Mouse (Mus musculus) CD4-positive, CD25-positive, alpha-beta regulatory T cell (primary cell): ENCODE measurements around the gene Vpreb3. TPM values are rescaled to one million over a fixed set of nuclear protein-coding genes. Genes with fewer than 3 reads are reported as not detected.

ENCODE experiments used
- polyA plus RNA-seq: library from polyadenylated mRNA; unstranded; fragments of 100-300 nt; shearing (Covaris generic); gene quantifications from one replicate; pipeline ENCODE4 v1.2.1, GENCODE M21; 2017

Vpreb3 gene
- polyA plus RNA-seq = 1.1 TPM

DNA sequence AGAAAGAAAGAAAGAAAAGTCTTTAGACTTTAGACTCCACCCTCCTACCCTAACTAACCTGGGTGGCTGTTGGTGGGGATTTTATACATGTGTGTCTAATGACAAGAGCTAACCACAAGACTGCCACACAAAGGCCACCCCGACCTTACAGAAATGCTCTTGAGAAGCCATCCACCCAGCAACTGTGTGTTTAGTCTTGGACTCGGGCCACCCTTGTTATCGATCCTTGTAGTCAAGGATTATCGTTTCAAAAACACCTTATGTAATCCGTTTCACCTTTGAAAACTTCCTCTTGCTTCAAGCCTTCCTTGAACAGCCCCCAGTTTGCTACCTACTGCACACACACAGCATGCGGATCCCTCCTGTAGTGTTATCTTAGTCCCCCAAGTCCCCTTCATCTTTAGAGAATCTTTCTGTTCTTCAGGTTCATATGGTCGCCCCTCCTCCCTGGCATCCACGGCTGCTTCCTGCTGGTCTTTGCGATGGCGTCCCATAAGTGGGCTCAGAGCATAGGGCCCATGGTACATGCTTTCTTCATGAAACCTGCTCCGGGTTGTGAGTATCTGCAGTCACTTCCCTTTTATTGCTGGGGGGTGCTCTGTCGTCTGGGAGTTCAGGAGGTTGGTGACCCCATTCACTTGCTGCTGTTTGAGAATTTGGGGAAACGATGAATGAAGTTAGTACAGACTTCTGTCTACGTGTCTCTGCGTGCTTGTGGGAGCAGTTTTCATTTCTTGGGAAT is at the start of gene Vpreb3:
Gene Vpreb3 (plus strand): TSS at position 322 of the 742 bp plus-strand sequence.

DNA sequence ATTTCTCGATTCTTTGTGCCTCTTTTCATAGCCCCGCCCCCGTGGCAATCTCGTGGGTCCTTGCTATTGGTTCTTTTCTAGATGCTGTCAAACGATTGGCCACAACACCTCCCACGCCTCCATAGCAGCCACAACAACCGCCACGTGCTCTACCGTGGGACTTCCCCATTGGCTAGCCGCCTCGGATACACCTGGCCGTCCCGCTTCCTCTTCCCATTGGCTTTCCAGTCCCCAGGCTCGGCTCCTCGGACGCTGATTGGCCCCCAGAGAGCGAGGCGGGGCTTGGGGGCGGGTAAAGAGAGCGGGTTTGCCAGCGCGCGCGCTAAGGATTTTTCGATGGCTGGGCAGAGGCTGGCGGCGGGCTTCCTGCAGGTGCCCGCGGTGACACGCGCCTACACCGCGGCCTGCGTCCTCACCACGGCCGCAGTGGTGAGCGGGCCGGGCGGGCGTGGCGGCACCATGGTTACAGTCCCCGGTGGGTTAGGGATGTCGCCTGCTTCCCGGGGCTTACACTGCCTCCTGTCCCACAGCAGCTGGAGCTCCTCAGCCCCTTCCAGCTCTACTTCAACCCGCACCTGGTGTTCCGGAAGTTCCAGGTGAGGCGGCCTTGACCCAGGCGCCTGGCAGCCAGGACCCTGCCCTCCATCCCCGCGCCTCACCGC is 49.6 kb upstream of the Vpreb3 start, which contains the start of gene Derl3:
Gene Derl3 (plus strand): TSS at position 325 of the 662 bp plus-strand sequence.

DNA sequence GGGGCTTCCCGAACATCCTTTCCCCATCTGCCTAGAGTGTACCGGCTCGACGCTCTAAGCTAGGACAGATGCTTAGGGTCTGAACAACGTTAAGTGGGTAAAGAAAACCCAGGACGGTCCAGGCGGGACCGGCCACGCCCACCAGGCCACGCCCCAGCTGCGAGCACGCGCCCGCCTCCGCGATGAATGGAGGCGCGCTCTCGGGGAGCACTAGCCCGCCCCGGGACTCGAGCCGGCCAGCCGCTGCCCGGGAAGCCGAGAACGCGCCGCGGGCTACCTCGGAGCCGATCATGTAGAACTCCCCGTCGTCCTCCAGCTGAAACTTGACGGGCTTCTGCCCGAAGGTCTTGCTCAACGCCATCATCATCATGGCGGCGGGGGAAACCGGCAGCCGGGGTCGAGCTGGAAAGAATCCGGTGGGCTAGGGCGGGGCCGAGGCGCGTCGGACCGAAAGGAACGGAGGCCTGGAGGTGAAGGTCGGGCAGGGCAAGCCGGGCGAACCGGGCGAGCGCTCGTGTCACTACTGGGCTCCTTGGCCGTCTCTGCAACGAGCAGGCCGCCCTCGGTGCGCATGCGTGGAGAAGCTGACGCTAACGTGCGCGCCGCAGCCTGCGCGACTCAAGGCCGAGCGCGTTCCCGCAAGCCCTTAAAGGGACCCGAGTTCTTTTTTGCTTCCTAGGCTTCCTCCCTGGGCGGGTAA is 21.7 kb upstream of the Vpreb3 start, which contains the start of gene Smarcb1:
Gene Smarcb1 (minus strand): TSS at position 592 of the 700 bp plus-strand sequence.

DNA sequence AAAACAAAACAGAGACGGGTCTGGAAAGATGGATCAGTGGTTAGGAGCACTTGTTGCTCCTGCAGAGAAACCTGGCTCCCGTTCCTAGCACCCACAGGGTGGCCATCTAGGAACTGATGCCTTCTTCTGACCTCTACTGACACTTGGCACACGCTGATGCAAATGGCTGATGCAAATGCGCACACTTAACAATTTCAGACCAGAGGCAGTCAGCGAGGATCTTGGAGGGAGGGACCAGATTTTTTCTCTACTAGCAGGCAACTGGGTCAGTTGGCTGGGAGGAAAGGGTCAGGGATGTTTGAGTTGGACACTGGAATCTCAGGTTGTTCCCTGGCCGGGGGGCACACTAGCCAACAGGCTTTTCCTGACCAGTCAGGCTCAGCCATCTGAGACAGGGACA is 10.0 kb upstream of the Vpreb3 start, which contains the start of gene Chchd10:
Gene Chchd10 (plus strand): TSS at position 240 of the 400 bp plus-strand sequence.

DNA sequence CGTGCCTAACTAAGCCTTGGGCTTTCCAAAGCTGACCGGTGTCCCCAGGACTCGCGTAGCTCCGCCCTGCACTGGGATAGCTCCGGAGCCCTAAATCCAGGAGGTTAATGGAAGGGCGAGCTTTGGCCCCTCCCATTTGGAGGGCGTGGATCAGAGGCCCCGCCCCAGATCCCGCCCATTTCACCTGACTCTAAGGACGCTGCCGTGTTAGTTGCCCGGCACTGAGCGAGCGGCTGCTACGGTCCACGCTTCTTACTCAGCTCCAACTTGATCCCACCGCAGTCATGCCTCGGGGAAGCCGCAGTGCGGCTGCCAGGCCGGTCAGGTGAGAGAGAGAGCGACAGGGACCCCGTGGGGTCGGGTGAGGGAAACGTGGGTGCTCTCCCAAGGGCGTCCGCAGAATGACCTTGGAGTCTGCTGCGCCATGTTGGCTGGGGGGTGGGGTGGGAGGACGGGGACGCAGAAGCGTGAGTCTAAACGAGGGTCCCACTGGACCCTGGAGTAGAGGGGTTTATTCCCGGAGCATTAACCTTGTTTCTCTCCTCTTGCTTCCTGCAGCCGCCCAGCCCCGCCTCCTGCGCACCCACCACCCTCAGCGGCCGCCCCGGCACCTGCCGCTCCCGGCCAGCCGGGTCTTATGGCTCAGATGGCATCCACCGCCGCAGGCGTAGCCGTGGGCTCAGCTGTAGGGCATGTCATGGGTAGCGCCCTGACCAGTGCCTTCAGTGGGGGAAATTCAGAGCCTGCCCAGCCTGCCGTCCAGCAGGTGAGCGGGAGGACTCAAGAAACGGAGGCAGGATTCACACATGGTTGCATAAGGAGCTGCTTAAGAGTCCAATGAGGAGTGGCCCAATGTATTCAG is 6.9 kb upstream of the Vpreb3 start, which contains the start of gene Mmp11:
Gene Mmp11 (minus strand): TSS at position 817 of the 862 bp plus-strand sequence.

DNA sequence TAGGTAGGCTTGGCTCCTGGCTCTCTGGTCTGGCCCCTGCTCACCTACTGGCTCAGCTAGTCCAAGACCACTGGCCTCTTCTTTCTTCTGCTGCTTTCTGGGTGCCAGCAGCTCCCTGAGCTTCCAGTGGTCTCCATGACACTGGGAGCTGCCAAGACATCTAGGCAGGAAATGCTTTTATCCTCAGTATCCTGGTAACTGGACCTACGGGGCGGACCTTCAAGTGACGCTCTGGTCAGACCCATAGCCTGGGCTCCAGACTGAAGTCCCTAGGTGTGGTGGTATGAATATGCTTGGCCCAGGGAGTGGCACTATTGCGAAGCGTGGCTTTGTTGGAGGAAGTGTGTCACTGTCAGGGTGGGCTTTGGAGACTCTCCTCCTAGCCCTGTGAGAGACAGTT is 2.3 kb upstream of the Vpreb3 start, which contains the start of gene Gm867:
Gene Gm867 (minus strand): TSS at position 153 of the 400 bp plus-strand sequence.

DNA sequence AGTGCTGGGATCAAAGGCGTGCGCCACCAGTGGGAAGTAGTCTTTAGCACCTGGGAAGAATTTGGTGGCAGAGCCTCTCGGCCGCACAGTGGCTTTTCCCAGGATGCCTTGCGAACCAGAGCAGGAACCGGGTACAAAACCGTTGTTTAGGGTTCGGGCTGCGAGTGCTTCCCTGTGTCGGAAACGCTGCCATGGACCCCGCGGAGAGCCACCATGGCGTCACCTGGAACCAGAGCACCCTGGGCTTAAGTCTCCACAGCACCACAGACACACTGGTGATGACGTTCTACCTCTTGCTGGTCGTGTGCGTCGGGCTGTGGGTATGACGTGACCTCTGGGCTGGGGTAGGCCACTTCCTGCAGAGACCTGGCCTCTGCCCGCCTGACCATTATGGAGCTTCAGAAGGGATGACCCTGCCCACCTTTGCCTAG is 11.5 kb downstream of the Vpreb3 start, which contains the start of gene Gm5134:
Gene Gm5134 (plus strand): TSS at position 134 of the 431 bp plus-strand sequence.

Other genes with a start within 250 kb of the Vpreb3 start
- 52.2 TPM for gene Cabin1, start 178.7 kb upstream of the Vpreb3 start, polyA plus RNA-seq
- gene Ddt, start 169.6 kb upstream of the Vpreb3 start, polyA plus RNA-seq = 61.6 TPM
- gene Gm20441, start 162.1 kb upstream of the Vpreb3 start, polyA plus RNA-seq = not detected
- gene Gstt3, start 161.6 kb upstream of the Vpreb3 start, polyA plus RNA-seq = 4.6 TPM
- gene Gstt1, start 144.5 kb upstream of the Vpreb3 start, polyA plus RNA-seq = 0.17 TPM
- gene Gstt4, start 120.5 kb upstream of the Vpreb3 start, polyA plus RNA-seq = not detected
- gene Gstt2, start 105.6 kb upstream of the Vpreb3 start, polyA plus RNA-seq = 48.5 TPM
- 582 TPM for gene Mif, start 82.8 kb upstream of the Vpreb3 start, polyA plus RNA-seq
- gene Derl3, start 49.6 kb upstream of the Vpreb3 start, polyA plus RNA-seq = 2.9 TPM
- gene Smarcb1, start 21.4 kb upstream of the Vpreb3 start, polyA plus RNA-seq = 110 TPM
- 195 TPM for gene Chchd10, start 9.9 kb upstream of the Vpreb3 start, polyA plus RNA-seq
- gene Mmp11, start 6.6 kb upstream of the Vpreb3 start, polyA plus RNA-seq = 17.6 TPM
- gene Gm867, start 2.4 kb upstream of the Vpreb3 start, polyA plus RNA-seq = 0.19 TPM
- gene Gm5134, start 11.5 kb downstream of the Vpreb3 start, polyA plus RNA-seq = 1.8 TPM
- 39.0 TPM for gene Zfp280b, start 89.6 kb downstream of the Vpreb3 start, polyA plus RNA-seq
- gene Slc5a4b, start 167.9 kb downstream of the Vpreb3 start, polyA plus RNA-seq = not detected
- not detected for gene Slc5a4a, start 204.4 kb downstream of the Vpreb3 start, polyA plus RNA-seq